ENCODE assay signal across 14 mouse cellular contexts in the genomic region with DNA sequence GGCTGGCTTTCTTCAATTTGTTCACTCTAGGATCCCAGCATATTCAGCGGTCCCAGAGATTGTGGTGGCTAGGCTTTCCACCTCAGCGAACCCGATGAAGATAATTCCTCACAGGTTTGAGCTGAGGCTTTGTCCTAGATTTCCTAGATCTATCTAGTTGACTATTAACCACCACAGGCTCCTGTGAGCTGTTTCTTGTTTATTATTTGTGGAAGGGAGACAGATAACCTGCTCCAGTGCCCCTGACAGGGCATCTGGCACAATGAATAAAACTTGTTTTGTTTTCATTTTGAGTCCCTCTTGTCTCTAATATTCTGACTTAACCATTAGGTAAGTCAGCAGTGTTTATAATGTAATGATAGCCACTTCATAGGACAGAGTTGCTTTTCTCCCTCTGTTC. TPM values are rescaled to one million over a fixed set of nuclear protein-coding genes. Genes with fewer than 3 reads are reported as not detected.
DNase-seq lines count a peak whose midpoint lies in the region; ATAC-seq and TF ChIP-seq lines count a peak whose summit lies in the region.
"Had no signal": no experiment of that assay in that cellular context is flagged by ENCODE, and none has a peak within 500 bp of the region (broad histone marks: within the 10 kb centered on the region; RNA-seq: fewer than 3 reads in every experiment).

No protein-coding gene starts in this region.

- H3K36me3 ChIP-seq in heart, embryonic 16.5 days (ENCODE audit: control insufficient read depth, insufficient read depth): 0 out of 2 replicates have a peak, but pooled peaks cover 6% of the 10 kb centered on the region
- peaks cover 7% of the 10 kb centered on the region for H3K36me3 ChIP-seq in heart, embryonic 11.5 days (ENCODE audit: control insufficient read depth, insufficient read depth, low read length)
- H3K36me3 ChIP-seq in stomach, embryonic 14.5 days (ENCODE audit: control insufficient read depth, insufficient read depth, low read length): no peaks in the 10 kb centered on the region
- H3K36me3 ChIP-seq in stomach, postnatal 0 days (ENCODE audit: control insufficient read depth, insufficient read depth, low read length): no peaks in the 10 kb centered on the region
- no peaks in the 10 kb centered on the region for H3K36me3 ChIP-seq in liver, embryonic 13.5 days
- no peaks in the 10 kb centered on the region for H3K36me3 ChIP-seq in midbrain, embryonic 16.5 days (ENCODE audit: control insufficient read depth, insufficient read depth, low read length)
- H3K36me3 ChIP-seq: embryonic facial prominence, embryonic 12.5 days had no signal

- no peak overlapping the region for H3K4me2 ChIP-seq in heart, embryonic 16.5 days (ENCODE audit: low read depth, low read length)
- no peak overlapping the region for H3K4me2 ChIP-seq in heart, embryonic 11.5 days
- H3K4me2 ChIP-seq in stomach, embryonic 14.5 days (replicated peaks; ENCODE audit: low read depth, low read length): no peak overlapping the region
- no peak overlapping the region for H3K4me2 ChIP-seq in stomach, postnatal 0 days (replicated peaks; ENCODE audit: low read depth)
- peak overlapping the region; percentile 21; the same call in 1 of the 2 replicates for H3K4me2 ChIP-seq in liver, embryonic 13.5 days
- H3K4me2 ChIP-seq in midbrain, embryonic 16.5 days (ENCODE audit: low read length): no peak overlapping the region
- H3K4me2 ChIP-seq: embryonic facial prominence, embryonic 12.5 days had no signal

- no peak for TF ChIP-seq EP300 in stomach, postnatal 0 days (optimal IDR thresholded peaks at IDR 0.05)

- no peak for ATAC-seq in heart, embryonic 16.5 days (replicated peaks; ENCODE audit: extremely low read depth, insufficient read depth, low FRiP score)
- ATAC-seq in heart, embryonic 11.5 days (replicated peaks; ENCODE audit: insufficient number of reproducible peaks, low FRiP score, low TSS enrichment): no peak
- ATAC-seq in stomach, embryonic 14.5 days (ENCODE audit: insufficient number of reproducible peaks, insufficient read depth, low FRiP score, low read depth): no peak
- no peak for ATAC-seq in stomach, postnatal 0 days (ENCODE audit: low FRiP score, low TSS enrichment)
- no peak for ATAC-seq in liver, embryonic 13.5 days (ENCODE audit: low read depth)
- ATAC-seq in midbrain, embryonic 16.5 days: no peak

- WGBS in heart, embryonic 16.5 days: 70% methylated on average over 3 of the region's 3 CpGs
- 78% methylated on average over 3 of the region's 3 CpGs for WGBS in heart, embryonic 11.5 days (ENCODE audit: insufficient replicate concordance)
- 43% methylated on average over 3 of the region's 3 CpGs for WGBS in stomach, embryonic 14.5 days
- 40% methylated on average over 3 of the region's 3 CpGs for WGBS in stomach, postnatal 0 days
- 59% methylated on average over 3 of the region's 3 CpGs for WGBS in liver, embryonic 13.5 days (ENCODE audit: insufficient replicate concordance)
- WGBS in midbrain, embryonic 16.5 days: 92% methylated on average over 3 of the region's 3 CpGs

- DNase-seq in stomach, postnatal 0 days (ENCODE audit: low spot score): no peak
- no peak for DNase-seq in liver, embryonic 13.5 days
- DNase-seq in adrenal gland, postnatal 36 days: no peak
- DNase-seq in adrenal gland, postnatal 10 days: no peak
- DNase-seq: cerebellum, adult 18-20 months; gastrocnemius, postnatal 10 days; right cerebral cortex, postnatal 4 days; thymus, postnatal 14 days had no signal

- no peaks in the 10 kb centered on the region for H3K9me3 ChIP-seq in heart, embryonic 16.5 days (replicated peaks; ENCODE audit: control insufficient read depth, low read length)
- H3K9me3 ChIP-seq in heart, embryonic 11.5 days (replicated peaks; ENCODE audit: control insufficient read depth, low read length): no peaks in the 10 kb centered on the region
- H3K9me3 ChIP-seq in stomach, embryonic 14.5 days (ENCODE audit: control insufficient read depth, low read depth, low read length): no peaks in the 10 kb centered on the region
- H3K9me3 ChIP-seq in stomach, postnatal 0 days (ENCODE audit: control insufficient read depth, low read length): no peaks in the 10 kb centered on the region
- H3K9me3 ChIP-seq in liver, embryonic 13.5 days (replicated peaks): no peaks in the 10 kb centered on the region
- H3K9me3 ChIP-seq in midbrain, embryonic 16.5 days (replicated peaks; ENCODE audit: control insufficient read depth, low read length, poor library complexity, severe bottlenecking): no peaks in the 10 kb centered on the region; the same call in 1 of the 2 replicates
- H3K9me3 ChIP-seq: embryonic facial prominence, embryonic 12.5 days had no signal

- no peak overlapping the region for H3K4me3 ChIP-seq in heart, embryonic 16.5 days (ENCODE audit: low read length)
- no peak overlapping the region for H3K4me3 ChIP-seq in heart, embryonic 11.5 days (ENCODE audit: low read depth, low read length)
- H3K4me3 ChIP-seq in stomach, embryonic 14.5 days (ENCODE audit: low read depth, low read length): no peak overlapping the region
- H3K4me3 ChIP-seq in stomach, postnatal 0 days (ENCODE audit: low read depth, low read length): no peak overlapping the region
- no peak overlapping the region for H3K4me3 ChIP-seq in liver, embryonic 13.5 days (replicated peaks)
- no peak overlapping the region for H3K4me3 ChIP-seq in midbrain, embryonic 16.5 days (ENCODE audit: low read depth, low read length)
- H3K4me3 ChIP-seq: embryonic facial prominence, embryonic 12.5 days had no signal

- H3K27me3 ChIP-seq in heart, embryonic 16.5 days (ENCODE audit: control insufficient read depth, insufficient read depth, low read length): no peaks in the 10 kb centered on the region
- H3K27me3 ChIP-seq in heart, embryonic 11.5 days (ENCODE audit: control insufficient read depth, insufficient read depth, low read length): no peaks in the 10 kb centered on the region
- no peaks in the 10 kb centered on the region for H3K27me3 ChIP-seq in stomach, embryonic 14.5 days (ENCODE audit: control insufficient read depth, insufficient read depth, low read length)
- no peaks in the 10 kb centered on the region for H3K27me3 ChIP-seq in stomach, postnatal 0 days (ENCODE audit: control insufficient read depth, insufficient read depth, low read length)
- peaks cover 14% of the 10 kb centered on the region for H3K27me3 ChIP-seq in liver, embryonic 13.5 days
- H3K27me3 ChIP-seq in midbrain, embryonic 16.5 days (ENCODE audit: control insufficient read depth, insufficient read depth, low read depth, low read length): no peaks in the 10 kb centered on the region
- H3K27me3 ChIP-seq: embryonic facial prominence, embryonic 12.5 days had no signal

- H3K4me1 ChIP-seq in heart, embryonic 16.5 days (ENCODE audit: control insufficient read depth, insufficient read depth, low read length): peaks cover 40% of the 10 kb centered on the region
- peaks cover 29% of the 10 kb centered on the region for H3K4me1 ChIP-seq in heart, embryonic 11.5 days (ENCODE audit: control insufficient read depth, insufficient read depth, low read length)
- peaks cover 36% of the 10 kb centered on the region for H3K4me1 ChIP-seq in stomach, embryonic 14.5 days (ENCODE audit: control insufficient read depth, insufficient read depth, low read length)
- peaks cover 17% of the 10 kb centered on the region for H3K4me1 ChIP-seq in stomach, postnatal 0 days (replicated peaks; ENCODE audit: control insufficient read depth, insufficient read depth)
- peaks cover 32% of the 10 kb centered on the region for H3K4me1 ChIP-seq in liver, embryonic 13.5 days (replicated peaks)
- H3K4me1 ChIP-seq in midbrain, embryonic 16.5 days (ENCODE audit: control insufficient read depth, insufficient read depth, low read length): peaks cover 5% of the 10 kb centered on the region; the same call in 1 of the 2 replicates

- H3K9ac ChIP-seq in heart, embryonic 16.5 days (ENCODE audit: low read length): no peak overlapping the region
- H3K9ac ChIP-seq in heart, embryonic 11.5 days (ENCODE audit: low read depth, low read length): no peak overlapping the region
- H3K9ac ChIP-seq in stomach, embryonic 14.5 days (replicated peaks; ENCODE audit: low read depth, low read length): no peak overlapping the region
- no peak overlapping the region for H3K9ac ChIP-seq in stomach, postnatal 0 days (ENCODE audit: low read length)
- no peak overlapping the region for H3K9ac ChIP-seq in liver, embryonic 13.5 days
- no peak overlapping the region for H3K9ac ChIP-seq in midbrain, embryonic 16.5 days (ENCODE audit: low read depth, low read length)
- H3K9ac ChIP-seq: embryonic facial prominence, embryonic 12.5 days had no signal

- TF ChIP-seq CTCF in stomach, postnatal 0 days (IDR thresholded peaks at IDR 0.05; ENCODE audit: low read depth): no peak

- H3K27ac ChIP-seq in heart, embryonic 16.5 days (ENCODE audit: low read length): peak overlapping the region; percentile 1; the same call in 1 of the 2 replicates
- H3K27ac ChIP-seq in heart, embryonic 11.5 days (ENCODE audit: low read depth, low read length): no peak overlapping the region
- peak overlapping the region; percentile 33; the same call in 1 of the 2 replicates for H3K27ac ChIP-seq in stomach, embryonic 14.5 days (ENCODE audit: low read length)
- H3K27ac ChIP-seq in stomach, postnatal 0 days (replicated peaks): no peak overlapping the region; the same call in 1 of the 2 replicates
- H3K27ac ChIP-seq in liver, embryonic 13.5 days: peak overlapping the region; percentile 19; the same call in 1 of the 2 replicates
- no peak overlapping the region for H3K27ac ChIP-seq in midbrain, embryonic 16.5 days (ENCODE audit: low read length)
- H3K27ac ChIP-seq: embryonic facial prominence, embryonic 12.5 days; macrophage had no signal

RNA-seq across cellular contexts. Expression of a gene that starts 5.6 kb away (rescaled TPM):
- 42.6 and 46.2 TPM in 2 replicates for polyA plus RNA-seq in heart, embryonic 16.5 days (2015; fragmentation: Nextera tagmentation; extraction: Ambion mirVana)
- 52.5 and 59.2 TPM in 2 replicates for polyA plus RNA-seq in heart, embryonic 11.5 days (2014; fragmentation: Nextera tagmentation; extraction: Ambion mirVana)
- 105 and 107 TPM in 2 replicates for polyA plus RNA-seq in stomach, embryonic 14.5 days (2014; fragmentation: Nextera tagmentation; extraction: Ambion mirVana)
- polyA plus RNA-seq in stomach, postnatal 0 days (2015; fragmentation: Nextera tagmentation; extraction: Ambion mirVana): 49.8 and 51.3 TPM in 2 replicates
- 6.1 and 7.4 TPM in 2 replicates for polyA plus RNA-seq in liver, embryonic 13.5 days (2015; fragmentation: Nextera tagmentation; extraction: Ambion mirVana)
- total RNA-seq in adrenal gland, postnatal 36 days (2021): 10 to 100 TPM; 70.3 to 80.3 TPM
- polyA plus RNA-seq in midbrain, embryonic 16.5 days (2015; fragmentation: Nextera tagmentation; extraction: Ambion mirVana): 10.3 and 10.7 TPM in 2 replicates
- 10 to 100 TPM; 42.2 to 60.6 TPM for total RNA-seq in adrenal gland, postnatal 10 days (2021)

Comparison
In these comparisons a context has a peak if more than half of its experiments do, and no peak if none do; other contexts are left out.
1. H3K27ac ChIP-seq: peak in heart, embryonic 16.5 days (single experiment), stomach, embryonic 14.5 days (single experiment) and liver, embryonic 13.5 days (single experiment); none in heart, embryonic 11.5 days (single experiment), stomach, postnatal 0 days (single experiment) and midbrain, embryonic 16.5 days (single experiment).